15 mouse cellular contexts compared by ENCODE assay signal in genomic region chr14:32050171-32050570, GRCm38 (mm10). TPM values are rescaled to one million over a fixed set of nuclear protein-coding genes. Genes with fewer than 3 reads are reported as not detected.
"Had no signal": no experiment of that assay in that cellular context is flagged by ENCODE, and none has a peak within 500 bp of the region (broad histone marks: within the 10 kb centered on the region; RNA-seq: fewer than 3 reads in every experiment).

No protein-coding gene starts in this region.

- H3K36me3 ChIP-seq: kidney, embryonic 15.5 days; limb, embryonic 10.5 days; liver, embryonic 15.5 days; midbrain, embryonic 10.5 days had no signal

- H3K4me1 ChIP-seq: kidney, embryonic 15.5 days had no signal

- H3K27ac ChIP-seq: kidney, embryonic 15.5 days; left cerebral cortex, adult 2 months; limb, embryonic 10.5 days; liver, embryonic 15.5 days; midbrain, embryonic 10.5 days had no signal

- H3K9me3 ChIP-seq: kidney, embryonic 15.5 days; limb, embryonic 10.5 days; liver, embryonic 15.5 days; midbrain, embryonic 10.5 days had no signal

- H3K27me3 ChIP-seq: kidney, embryonic 15.5 days; liver, embryonic 15.5 days had no signal

- H3K4me2 ChIP-seq: kidney, embryonic 15.5 days; liver, embryonic 11.5 days; liver, embryonic 15.5 days had no signal

- H3K9ac ChIP-seq: kidney, embryonic 15.5 days; liver, embryonic 15.5 days had no signal

- ATAC-seq: midbrain, embryonic 16.5 days had no signal

- DNase-seq: kidney, postnatal 14 days; lung, adult 2 months; lung, postnatal 10 days; lung, postnatal 4 days; right cerebral cortex, postnatal 14 days; thymus, adult 18-20 months; thymus, postnatal 14 days had no signal

- H3K4me3 ChIP-seq: kidney, embryonic 15.5 days; left cerebral cortex, adult 2 months; limb, embryonic 10.5 days; liver, embryonic 15.5 days; midbrain, embryonic 10.5 days had no signal

RNA-seq across cellular contexts. Expression of gene Galnt15, which starts 21.4 kb away (rescaled TPM):
- total RNA-seq: megakaryocyte, adult 5-6 weeks had no signal
- polyA plus RNA-seq: liver, embryonic 11.5 days; liver, embryonic 15.5 days had no signal
